ENCODE assay signal across 10 mouse cellular contexts in genomic region chr13:96544506-96544905, GRCm38 (mm10). TPM values are rescaled to one million over a fixed set of nuclear protein-coding genes. Genes with fewer than 3 reads are reported as not detected.
DNase-seq lines count a peak whose midpoint lies in the region; TF ChIP-seq lines count a peak whose summit lies in the region.
"Had no signal": no experiment of that assay in that cellular context is flagged by ENCODE, and none has a peak within 500 bp of the region (broad histone marks: within the 10 kb centered on the region; RNA-seq: fewer than 3 reads in every experiment).

No protein-coding gene starts in this region.

- H3K27ac ChIP-seq in heart, adult 2 months, result peak overlapping the region; percentile 95; the same call in 1 of the 2 replicates
- H3K27ac ChIP-seq: limb, embryonic 12.5 days had no signal

- peak; percentile 65 for TF ChIP-seq CTCF in heart, adult 2 months (IDR thresholded peaks at IDR 0.05)
- TF ChIP-seq CTCF in brain, embryonic 14.5 days (IDR thresholded peaks at IDR 0.05; ENCODE audit: borderline replicate concordance, extremely low read depth, insufficient read depth, insufficient read length), result 0 out of 2 replicates have a peak, but pooled peaks have one; percentile 2

- peaks cover 9% of the 10 kb centered on the region for H3K36me3 ChIP-seq in heart, adult 2 months (ENCODE audit: control insufficient read depth, insufficient read depth, low read length)
- H3K36me3 ChIP-seq in splenic B cell, adult 2 months (ENCODE audit: control insufficient read depth, insufficient read depth, low read length, poor library complexity, severe bottlenecking), result no peaks in the 10 kb centered on the region
- H3K36me3 ChIP-seq: limb, embryonic 12.5 days had no signal

- H3K4me3 ChIP-seq in heart, adult 2 months, result no peak overlapping the region

- TF ChIP-seq EP300 in heart, adult 2 months (IDR thresholded peaks at IDR 0.05; ENCODE audit: insufficient read depth, low read depth, low read length), result no peak

- DNase-seq in heart, adult 2 months, result no peak
- no peak for DNase-seq in heart, adult 11 months
- DNase-seq in lung, postnatal 36 days, result peak; percentile 48
- DNase-seq in lung, adult 18-20 months, result no peak
- DNase-seq in brain, embryonic 14.5 days (ENCODE audit: low read depth), result peak; percentile 28
- peak; percentile 65 for DNase-seq in splenic B cell, adult 2 months (ENCODE audit: low read depth, low spot score)
- DNase-seq in left cerebral cortex, adult 9 months (ENCODE audit: low spot score in 2 of 2), result no peak
- no peak for DNase-seq in frontal cortex, postnatal 10 days (ENCODE audit: low spot score in 2 of 2)
- DNase-seq: cerebellum, adult 9-10 months had no signal

- no peak for TF ChIP-seq POLR2A in heart, adult 2 months (IDR thresholded peaks at IDR 0.05; ENCODE audit: insufficient read depth, low read depth, low read length)
- no peak for TF ChIP-seq POLR2A in brain, embryonic 14.5 days (IDR thresholded peaks at IDR 0.05; ENCODE audit: borderline replicate concordance, extremely low read depth, insufficient read depth, insufficient read length, poor library complexity, severe bottlenecking)

- no peaks in the 10 kb centered on the region for H3K27me3 ChIP-seq in heart, adult 2 months (ENCODE audit: control insufficient read depth, insufficient read depth, low read length)
- H3K27me3 ChIP-seq in splenic B cell, adult 2 months (ENCODE audit: control insufficient read depth, insufficient read depth, low read length, poor library complexity, severe bottlenecking), result no peaks in the 10 kb centered on the region
- H3K27me3 ChIP-seq: limb, embryonic 12.5 days had no signal

- peaks cover 2% of the 10 kb centered on the region; the same call in 1 of the 2 replicates for H3K4me1 ChIP-seq in heart, adult 2 months (ENCODE audit: control insufficient read depth, insufficient read depth, low read length)

- H3K9ac ChIP-seq in heart, adult 2 months (ENCODE audit: low read depth, low read length), result no peak overlapping the region
- H3K9ac ChIP-seq: limb, embryonic 12.5 days had no signal

- intact Hi-C loops in heart, adult 2 months (cut with DNase I), result loop anchor here (5.0 kb wide), 1 partner anchor 157 kb away; the partner anchor contains the start of gene Poc5

- peaks cover 3% of the 10 kb centered on the region for H3K79me2 ChIP-seq in heart, adult 2 months (replicated peaks; ENCODE audit: control insufficient read depth, insufficient read depth, low read length)

- WGBS in heart, adult 2 months, result 51% methylated on average over 2 of the region's 2 CpGs

RNA-seq across cellular contexts. Expression of gene Col4a3bp, which starts 2.1 kb away (rescaled TPM):
- total RNA-seq in heart, adult 2 months (2021), result 10 to 100 TPM; 33.3 to 39.8 TPM
- polyA plus RNA-seq in heart, adult 2 months (2012; rRNA removed), result 7.1 and 21.7 TPM in 2 replicates
- polyA plus RNA-seq in brain, embryonic 14.5 days (2012; rRNA removed), result 17.7 and 25.0 TPM in 2 replicates

RNA-seq across cellular contexts. Expression of gene Polk, which starts 2.1 kb away (rescaled TPM):
- total RNA-seq in heart, adult 2 months (2021), result 1 to 10 TPM; 4.1 to 5.2 TPM
- polyA plus RNA-seq in heart, adult 2 months (2012; rRNA removed), result 1.1 and 2.1 TPM in 2 replicates
- 3.7 and 4.8 TPM in 2 replicates for polyA plus RNA-seq in brain, embryonic 14.5 days (2012; rRNA removed)

RNA-seq across cellular contexts. Expression of gene Gm17622, which starts 54.0 kb away (rescaled TPM):
- total RNA-seq in heart, adult 2 months (2021), result not detected
- polyA plus RNA-seq in heart, adult 2 months (2012; rRNA removed), result not detected in 2 replicates
- not detected in 2 replicates for polyA plus RNA-seq in brain, embryonic 14.5 days (2012; rRNA removed)
- polyA plus RNA-seq: limb, embryonic 12.5 days had no signal

Comparison
In these comparisons a context has a peak if more than half of its experiments do, and no peak if none do; other contexts are left out.
1. DNase-seq: peak in lung, postnatal 36 days (single experiment), brain, embryonic 14.5 days (single experiment) and splenic B cell, adult 2 months (single experiment); none in heart, adult 2 months (0 of 2), heart, adult 11 months (single experiment), lung, adult 18-20 months (0 of 2), left cerebral cortex, adult 9 months (0 of 2) and frontal cortex, postnatal 10 days (0 of 2).